Mouse (Mus musculus) midbrain, embryonic 12.5 days (tissue): ENCODE data around the gene Brms1. TPM values are rescaled to one million over a fixed set of nuclear protein-coding genes. Genes with fewer than 3 reads are reported as not detected.
"Not testable (repeated sequence)": the region's sequence is repeated elsewhere in the genome, so short reads cannot be mapped to it uniquely, and the experiment has no call there.

Source experiments
- ATAC-seq: fragments of 200-750 bp; cut with Nextera tagmentation; 2 replicates; pipeline ENCODE4 v1.8.0; 2017; ENCODE audit warnings: low read depth, moderate TSS enrichment, moderate library complexity; ENCODE audit not compliant: low FRiP score
- H3K27ac ChIP-seq: fragments of 300-500 bp; sonication (generic); replicated peaks from 2 replicates; pipeline ENCODE4 v1.5.1; 2016; ENCODE audit warnings: mild to moderate bottlenecking
- H3K27me3 ChIP-seq: fragments of 300-500 bp; sonication (generic); 2 replicates; pipeline ENCODE4 v1.6.1; 2016; ENCODE audit warnings: mild to moderate bottlenecking
- H3K36me3 ChIP-seq: fragments of 300-500 bp; sonication (generic); 2 replicates; pipeline ENCODE4 v1.6.1; 2016
- H3K4me1 ChIP-seq: fragments of 300-500 bp; sonication (generic); 2 replicates; pipeline ENCODE4 v1.6.1; 2016
- H3K4me2 ChIP-seq: fragments of 300-500 bp; sonication (generic); replicated peaks from 2 replicates; pipeline ENCODE4 v1.6.1; 2016; ENCODE audit warnings: mild to moderate bottlenecking, moderate library complexity
- H3K4me3 ChIP-seq: fragments of 300-500 bp; sonication (generic); 2 replicates; pipeline ENCODE4 v1.5.1; 2016; ENCODE audit warnings: mild to moderate bottlenecking
- H3K9ac ChIP-seq: fragments of 300-500 bp; sonication (generic); replicated peaks from 2 replicates; pipeline ENCODE4 v1.6.1; 2016; ENCODE audit warnings: mild to moderate bottlenecking, moderate library complexity
- H3K9me3 ChIP-seq: fragments of 300-500 bp; sonication (generic); 2 replicates; pipeline ENCODE4 v1.6.1; 2016; ENCODE audit warnings: mild to moderate bottlenecking
- WGBS: fragments of 180-500 bp; shearing (Covaris S2); methylation state at CpG from one replicate; pipeline ENCODE4 v1.1.7; 2016; 5-methylcytosine and 5-hydroxymethylcytosine counted together
- polyA plus RNA-seq: library from polyadenylated mRNA; unstranded; fragments of >200 nt; fragmentation: Nextera tagmentation; extraction: Ambion mirVana; gene quantifications from 2 replicates; pipeline ENCODE4 v1.2.1, GENCODE M21; 2016

Gene Brms1
- 56.6 and 63.7 TPM in 2 replicates for polyA plus RNA-seq

GRCm38 (mm10) chr19:5040862-5041523 lies at the start of gene Brms1:
TSS of gene Brms1 (plus strand) at chr19:5041354.
- peaks cover 22% of the 10 kb centered on the region for H3K36me3 ChIP-seq
- peak; percentile 87 for ATAC-seq
- no peaks in the 10 kb centered on the region for H3K9me3 ChIP-seq
- peak within 1 kb of the TSS; percentile 100 for H3K4me2 ChIP-seq
- WGBS, result 7% methylated on average over 40 of the region's 40 CpGs
- H3K27me3 ChIP-seq, result peaks cover 7% of the 10 kb centered on the region; the same call in 1 of the 2 replicates
- H3K27ac ChIP-seq, result peak within 1 kb of the TSS; percentile 69
- H3K9ac ChIP-seq, result peak within 1 kb of the TSS; percentile 88
- peak within 1 kb of the TSS; percentile 85 for H3K4me3 ChIP-seq
- peaks cover 38% of the 10 kb centered on the region for H3K4me1 ChIP-seq

- peaks cover 87% of the 10 kb centered on the region for H3K27me3 ChIP-seq
- H3K4me2 ChIP-seq, result no peak overlapping the region
- H3K27ac ChIP-seq, result no peak overlapping the region
- 16% methylated on average over 8 of the region's 8 CpGs for WGBS
- no peak overlapping the region for H3K4me3 ChIP-seq
- H3K36me3 ChIP-seq, result no peaks in the 10 kb centered on the region
- H3K9me3 ChIP-seq, result no peaks in the 10 kb centered on the region
- ATAC-seq, result no peak
- peaks cover 16% of the 10 kb centered on the region; the same call in 1 of the 2 replicates for H3K4me1 ChIP-seq
- H3K9ac ChIP-seq, result no peak overlapping the region
Observed at GRCm38 (mm10) chr19:4992371-4992770, 48.8 kb upstream of the Brms1 start.

DNA sequence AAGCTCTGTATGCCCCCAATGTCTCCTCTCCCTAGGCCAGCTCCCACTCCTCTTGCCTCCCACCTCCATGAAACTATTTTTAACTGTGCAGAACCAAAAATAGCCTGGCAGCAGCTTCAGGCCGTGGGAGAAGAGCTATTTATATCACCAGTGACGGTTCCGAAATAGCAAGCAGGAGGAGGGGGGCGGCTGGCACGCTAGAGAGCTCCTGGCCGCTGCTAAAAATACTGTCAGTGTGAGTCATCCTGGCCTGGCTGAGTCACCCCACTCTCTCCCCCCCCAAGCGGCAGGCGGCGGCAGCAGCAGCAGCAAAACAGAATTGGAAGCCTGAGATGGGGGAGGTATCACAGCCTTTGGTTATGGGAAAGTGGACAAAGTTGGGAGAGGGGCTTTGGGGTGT lies 48.2 kb upstream of the Brms1 start:
- Histone ChIP-seq H3K36me3 (no peaks in the 10 kb centered on the region), H3K9me3 (no peaks in the 10 kb centered on the region), H3K27me3 (peaks cover 87% of the 10 kb centered on the region), H3K9ac (no peak overlapping the region), H3K4me1 (peaks cover 21% of the 10 kb centered on the region), H3K27ac (no peak overlapping the region), H3K4me2 (no peak overlapping the region), H3K4me3 (no peak overlapping the region)
- 9% methylated on average over 9 of the region's 9 CpGs for WGBS
- ATAC-seq, result no peak

- no peaks in the 10 kb centered on the region for H3K36me3 ChIP-seq
- H3K9me3 ChIP-seq, result no peaks in the 10 kb centered on the region
- no peak overlapping the region for H3K4me2 ChIP-seq
- 54% methylated on average over 5 of the region's 5 CpGs for WGBS
- H3K4me3 ChIP-seq, result no peak overlapping the region
- H3K27ac ChIP-seq, result no peak overlapping the region
- H3K4me1 ChIP-seq, result peaks cover 21% of the 10 kb centered on the region
- peaks cover 77% of the 10 kb centered on the region for H3K27me3 ChIP-seq
- no peak overlapping the region for H3K9ac ChIP-seq
- ATAC-seq, result no peak
Observed at GRCm38 (mm10) chr19:4994043-4994442, 47.1 kb upstream of the Brms1 start.

GRCm38 (mm10) chr19:4999445-5000140 lies 41.6 kb upstream of the Brms1 start:
- no peak for ATAC-seq
- no peak overlapping the region for H3K4me2 ChIP-seq
- peaks cover 46% of the 10 kb centered on the region for H3K27me3 ChIP-seq
- 79% methylated on average over 6 of the region's 6 CpGs for WGBS
- H3K9ac ChIP-seq, result no peak overlapping the region
- no peaks in the 10 kb centered on the region for H3K36me3 ChIP-seq
- H3K9me3 ChIP-seq, result no peaks in the 10 kb centered on the region
- no peak overlapping the region for H3K27ac ChIP-seq
- H3K4me3 ChIP-seq, result no peak overlapping the region
- peaks cover 15% of the 10 kb centered on the region for H3K4me1 ChIP-seq

DNA sequence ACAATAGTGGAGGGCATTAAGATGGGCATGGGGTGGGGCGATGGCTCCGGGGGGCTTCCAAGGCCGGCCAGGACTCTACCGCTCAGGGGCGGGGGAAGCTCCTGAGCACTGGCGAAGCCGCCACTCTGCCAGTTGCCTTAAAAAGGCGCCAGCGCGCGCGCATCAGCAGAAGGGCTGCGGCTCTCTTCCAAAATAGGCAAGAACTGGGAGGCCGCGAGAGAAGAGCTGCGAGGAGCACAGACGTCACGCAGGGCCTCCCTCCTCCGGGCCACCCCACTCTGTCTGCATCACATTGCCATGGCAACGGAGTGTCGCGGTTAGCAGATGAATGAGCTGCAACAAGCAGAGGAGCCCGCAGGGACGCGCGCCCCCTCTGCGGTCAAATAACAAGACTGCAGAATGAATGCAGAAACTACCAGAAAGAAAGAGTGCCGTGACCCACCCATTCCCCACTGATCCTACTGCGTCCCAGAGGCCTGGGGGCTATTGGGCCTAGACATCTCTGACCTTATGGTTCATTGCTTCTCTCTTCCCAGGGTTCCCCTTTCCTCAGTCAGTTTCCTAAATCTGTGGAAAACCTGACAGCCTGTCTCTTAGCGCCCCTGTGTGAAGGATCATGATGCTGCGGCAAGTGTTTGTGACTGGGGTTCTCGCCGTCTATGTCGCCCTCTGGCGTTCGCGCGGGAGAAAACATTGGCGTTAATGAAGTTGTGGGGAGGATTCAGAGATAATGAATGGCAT lies 39.3 kb upstream of the Brms1 start:
- Histone ChIP-seq H3K9me3 (peaks cover 8% of the 10 kb centered on the region; the same call in 1 of the 2 replicates), H3K27ac (peak overlapping the region; percentile 85), H3K9ac (peak overlapping the region; percentile 49), H3K4me2 (peak overlapping the region; percentile 70), H3K4me3 (peak overlapping the region; percentile 38), H3K4me1 (peaks cover 15% of the 10 kb centered on the region), H3K27me3 (peaks cover 38% of the 10 kb centered on the region), H3K36me3 (no peaks in the 10 kb centered on the region)
- ATAC-seq, result peak; percentile 98
- WGBS, result under 1% methylated on average over 39 of the region's 39 CpGs

GRCm38 (mm10) chr19:5003644-5004043 lies 37.5 kb upstream of the Brms1 start:
- H3K4me2 ChIP-seq, H3K9me3 ChIP-seq, H3K27ac ChIP-seq, H3K36me3 ChIP-seq, H3K4me3 ChIP-seq, ATAC-seq, H3K9ac ChIP-seq: not testable (repeated sequence)
- Histone ChIP-seq H3K4me1 (peaks cover 11% of the 10 kb centered on the region), H3K27me3 (peaks cover 27% of the 10 kb centered on the region)
- 61% methylated on average over 2 of the region's 2 CpGs for WGBS

- Histone ChIP-seq H3K4me2 (no peak overlapping the region), H3K4me3 (no peak overlapping the region), H3K9ac (no peak overlapping the region), H3K36me3 (no peaks in the 10 kb centered on the region), H3K27ac (no peak overlapping the region), H3K4me1 (peaks cover 11% of the 10 kb centered on the region), H3K27me3 (peaks cover 19% of the 10 kb centered on the region; the same call in 1 of the 2 replicates), H3K9me3 (peaks cover 8% of the 10 kb centered on the region; the same call in 1 of the 2 replicates)
- 76% methylated on average over 4 of the region's 4 CpGs for WGBS
- no peak for ATAC-seq
Observed at GRCm38 (mm10) chr19:5004925-5005324, 36.2 kb upstream of the Brms1 start.

DNA sequence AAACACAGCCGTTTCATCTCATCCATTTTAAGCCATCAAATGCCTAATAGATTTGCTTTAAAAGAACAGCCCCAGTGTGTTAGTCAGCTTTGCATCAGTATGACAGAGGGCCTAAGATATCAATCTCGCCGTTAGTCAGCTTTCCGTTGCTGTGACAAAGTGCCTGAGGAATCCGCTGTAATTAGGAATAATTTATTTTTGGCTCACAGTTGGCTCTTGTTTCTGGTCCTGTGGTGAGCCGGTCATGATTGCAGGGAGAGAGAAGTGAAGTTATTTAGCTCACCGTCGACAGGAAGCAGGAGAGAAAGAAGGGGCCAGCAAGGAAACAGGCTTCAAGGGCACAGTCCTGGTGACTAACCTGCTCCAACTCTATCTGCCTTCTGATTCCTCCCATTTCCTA lies 28.0 kb upstream of the Brms1 start:
- peaks cover 13% of the 10 kb centered on the region for H3K27me3 ChIP-seq
- ATAC-seq, result no peak
- H3K36me3 ChIP-seq, result no peaks in the 10 kb centered on the region
- H3K4me3 ChIP-seq, result no peak overlapping the region
- H3K9ac ChIP-seq, result no peak overlapping the region
- 85% methylated on average over 8 of the region's 8 CpGs for WGBS
- H3K4me2 ChIP-seq, result no peak overlapping the region
- H3K9me3 ChIP-seq, result no peaks in the 10 kb centered on the region
- H3K27ac ChIP-seq, result no peak overlapping the region
- H3K4me1 ChIP-seq, result no peaks in the 10 kb centered on the region

- Histone ChIP-seq H3K36me3 (no peaks in the 10 kb centered on the region), H3K4me1 (no peaks in the 10 kb centered on the region), H3K4me2 (no peak overlapping the region), H3K9ac (no peak overlapping the region), H3K9me3 (no peaks in the 10 kb centered on the region), H3K27ac (no peak overlapping the region), H3K4me3 (no peak overlapping the region), H3K27me3 (peaks cover 13% of the 10 kb centered on the region)
- ATAC-seq, result no peak
- 16% methylated on average over 8 of the region's 8 CpGs for WGBS
Observed at GRCm38 (mm10) chr19:5014961-5015398, 26.2 kb upstream of the Brms1 start.

- Histone ChIP-seq H3K4me2 (no peak overlapping the region; the same call in 1 of the 2 replicates), H3K27ac (no peak overlapping the region), H3K4me1 (no peaks in the 10 kb centered on the region), H3K36me3 (no peaks in the 10 kb centered on the region), H3K4me3 (no peak overlapping the region), H3K9me3 (no peaks in the 10 kb centered on the region), H3K27me3 (peaks cover 13% of the 10 kb centered on the region), H3K9ac (no peak overlapping the region)
- 50% methylated on average over 10 of the region's 10 CpGs for WGBS
- ATAC-seq, result no peak
Observed at GRCm38 (mm10) chr19:5016221-5016742, 24.9 kb upstream of the Brms1 start.
